Mouse (Mus musculus): ENCODE measurements around the gene Mipol1.
A peak's percentile ranks its signal among the peaks of the same experiment; 100 is the strongest.

The Mipol1 gene

GRCm38 (mm10) chr12:57243671-57244495 lies 13.7 kb downstream of the Mipol1 start:
- peak in 1 of 2 experiments; percentile 2 for DNase-seq (ENCODE audit: low spot score in 2 of 2)

- no peak for DNase-seq (ENCODE audit: low spot score in 2 of 2)
These were observed 28.3 kb downstream of the Mipol1 start for GRCm38 (mm10) chr12:57258572-57258971.

- no peak for DNase-seq (ENCODE audit: low spot score in 2 of 2)
These were observed 45.2 kb downstream of the Mipol1 start for GRCm38 (mm10) chr12:57275456-57275855.

DNA sequence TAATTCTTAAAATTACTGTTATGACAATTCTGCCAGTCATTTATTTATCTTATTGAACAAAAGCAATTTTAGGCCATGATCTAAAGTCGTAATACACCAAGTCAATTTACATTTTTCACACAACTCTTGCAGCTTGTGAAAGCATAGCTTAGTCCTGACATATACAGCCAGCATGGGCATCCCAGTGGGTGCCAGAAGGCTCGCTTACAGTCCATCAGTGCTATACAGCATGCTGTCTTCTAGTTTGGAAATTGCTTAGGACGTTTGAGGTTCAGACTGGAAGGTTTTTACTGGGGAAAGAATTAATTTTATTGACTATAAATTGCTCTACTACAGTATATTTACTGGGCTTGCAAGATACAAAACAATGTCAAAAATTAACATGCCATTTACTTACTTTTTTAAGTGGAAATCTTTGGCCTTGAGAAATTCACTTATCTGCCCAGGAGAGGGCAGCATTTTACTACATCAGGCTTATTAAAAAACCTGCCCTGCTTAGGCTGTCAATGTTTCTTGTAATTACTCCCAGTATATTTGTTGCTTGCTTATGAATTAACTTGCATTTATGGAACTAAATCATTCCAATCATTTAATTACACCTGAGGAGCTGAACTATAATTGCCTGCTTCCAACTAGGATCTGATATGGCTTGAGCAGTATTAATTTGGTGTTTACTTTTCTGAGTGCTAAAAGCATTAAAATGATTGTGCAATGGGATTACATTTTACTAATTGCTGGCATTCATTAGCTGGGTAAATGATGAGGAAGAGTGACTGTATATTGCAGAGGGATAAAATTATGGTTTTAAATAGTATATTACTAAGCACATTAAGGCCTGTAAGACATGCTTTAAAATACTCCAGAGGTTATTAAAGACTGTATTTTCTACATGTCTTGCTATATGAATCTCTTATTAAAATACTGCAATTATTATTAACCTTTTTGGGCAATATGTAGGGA lies 51.2 kb downstream of the Mipol1 start:
- DNase-seq (ENCODE audit: low spot score in 2 of 2) = no peak

DNA sequence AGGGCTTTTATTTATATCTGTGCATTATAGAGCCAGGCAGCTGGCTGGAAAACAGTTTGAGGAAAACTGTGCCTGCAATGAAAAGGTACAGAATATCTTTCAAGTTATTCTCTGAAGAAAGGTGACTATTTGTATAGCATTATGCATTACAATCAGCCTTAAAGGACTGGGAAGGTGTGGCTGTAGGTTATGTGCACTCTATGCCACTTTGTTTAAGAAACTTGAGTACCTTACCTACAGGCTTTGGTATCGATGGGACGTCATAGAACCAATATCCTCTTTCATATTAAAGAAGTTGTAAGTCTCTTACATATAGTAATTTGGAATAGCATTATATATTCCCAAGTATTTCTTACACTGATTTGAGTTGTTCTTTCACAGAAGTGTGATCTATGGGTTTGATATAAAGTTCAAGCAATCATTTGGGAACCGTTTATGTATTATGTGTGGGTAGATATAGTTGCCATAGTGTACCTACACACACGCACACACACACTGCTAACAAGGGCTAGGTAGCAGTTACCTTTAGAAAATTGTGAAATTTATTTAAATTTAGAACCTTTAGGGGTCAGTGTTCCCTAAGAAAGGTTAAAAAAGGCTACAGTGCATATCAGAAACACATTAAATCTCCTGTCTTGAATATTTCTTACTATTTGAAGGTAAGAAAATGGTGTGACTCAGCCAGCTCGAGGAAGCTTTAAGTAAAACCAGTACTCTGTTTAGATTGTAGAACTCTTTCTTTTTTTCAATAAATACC lies 55.3 kb downstream of the Mipol1 start:
- DNase-seq (ENCODE audit: low spot score in 2 of 2) = no peak

GRCm38 (mm10) chr12:57307337-57307736 lies 77.1 kb downstream of the Mipol1 start:
- no peak for DNase-seq (ENCODE audit: low spot score in 2 of 2)

DNA sequence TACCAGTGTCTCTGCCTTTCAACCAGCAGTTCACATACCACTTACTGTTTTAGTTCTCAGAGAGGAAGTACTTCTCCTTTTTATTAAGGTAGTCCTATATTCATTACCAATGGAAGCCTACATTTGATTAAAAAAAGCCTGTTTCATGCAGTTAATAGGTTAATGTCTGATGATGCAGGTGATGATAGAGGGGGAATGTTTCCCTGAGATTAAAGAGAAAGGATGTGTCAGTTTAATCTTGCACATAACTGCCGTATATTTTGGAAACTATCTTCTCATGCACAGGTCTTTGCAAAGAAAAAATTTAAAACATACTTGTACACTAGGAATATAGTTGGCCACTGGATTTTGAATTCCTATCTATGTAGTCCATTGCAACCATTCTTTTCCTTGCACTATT lies 77.5 kb downstream of the Mipol1 start:
- DNase-seq (ENCODE audit: low spot score in 2 of 2) = no peak

- no peak for DNase-seq (ENCODE audit: low spot score in 2 of 2)
These were observed 108.8 kb downstream of the Mipol1 start for GRCm38 (mm10) chr12:57339053-57339452.

GRCm38 (mm10) chr12:57340111-57340510 lies 109.9 kb downstream of the Mipol1 start:
- DNase-seq (ENCODE audit: low spot score in 2 of 2) = no peak

- no peak for DNase-seq (ENCODE audit: low spot score in 2 of 2)
These were observed 132.5 kb downstream of the Mipol1 start for GRCm38 (mm10) chr12:57362732-57363131.

DNA sequence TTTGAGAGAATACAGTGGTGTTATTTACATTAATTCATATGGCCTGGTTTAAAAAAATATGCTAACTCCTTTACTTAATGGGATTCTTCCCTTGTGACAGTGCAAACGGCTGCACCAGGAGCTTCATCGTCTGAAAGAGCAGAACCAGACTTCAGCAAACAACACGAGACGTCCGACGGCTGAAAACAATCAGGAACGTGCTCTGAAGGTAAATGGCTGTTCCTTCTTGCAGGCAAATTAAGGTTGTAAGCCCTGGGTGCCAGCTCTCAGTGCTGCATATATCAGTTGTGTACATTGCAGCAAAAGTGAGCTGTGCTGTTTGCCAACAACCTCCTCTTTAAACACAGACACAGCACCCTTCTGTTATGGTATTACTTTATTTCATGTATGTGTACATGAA lies 133.8 kb downstream of the Mipol1 start:
- no peak for DNase-seq (ENCODE audit: low spot score in 2 of 2)

DNA sequence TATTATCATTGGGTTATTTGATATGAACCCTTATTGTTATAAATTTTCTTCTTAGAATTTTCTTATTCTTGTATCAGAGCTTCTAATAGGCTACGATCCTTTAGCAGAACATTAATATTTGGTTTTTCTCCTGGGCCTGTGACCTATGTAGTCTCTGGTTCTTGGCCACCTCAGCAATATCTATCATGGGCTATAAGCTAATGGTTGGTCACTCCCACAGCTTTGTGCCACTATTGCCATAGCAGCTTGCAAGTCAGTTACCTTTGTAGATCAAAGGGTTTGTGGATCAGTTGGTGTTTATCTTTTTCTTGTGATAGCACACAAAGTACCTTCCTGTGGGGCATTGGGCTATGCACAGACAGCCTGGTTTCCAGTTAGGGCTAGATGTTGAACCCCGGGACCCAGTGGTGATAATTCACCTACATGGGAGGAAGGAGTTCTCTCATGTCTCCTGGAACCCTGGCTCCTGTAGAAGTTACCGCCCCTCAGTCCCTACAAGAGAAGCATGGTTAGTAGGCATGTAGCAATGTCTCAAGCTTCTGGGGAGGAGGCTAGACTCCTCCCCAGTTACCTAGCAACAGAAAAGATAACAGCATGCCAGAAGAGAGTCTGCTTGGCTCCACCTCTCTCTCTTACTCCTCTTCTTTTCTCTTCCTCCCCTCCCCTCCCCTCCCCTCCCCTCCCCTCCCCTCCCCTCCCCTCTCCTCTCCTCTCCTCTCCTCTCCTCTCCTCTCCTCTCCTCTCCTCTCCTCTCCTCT lies 141.7 kb downstream of the Mipol1 start:
- no peak for DNase-seq (ENCODE audit: low spot score in 2 of 2)

- no peak for DNase-seq (ENCODE audit: low spot score in 2 of 2)
These were observed 152.6 kb downstream of the Mipol1 start for GRCm38 (mm10) chr12:57382797-57383196.

DNA sequence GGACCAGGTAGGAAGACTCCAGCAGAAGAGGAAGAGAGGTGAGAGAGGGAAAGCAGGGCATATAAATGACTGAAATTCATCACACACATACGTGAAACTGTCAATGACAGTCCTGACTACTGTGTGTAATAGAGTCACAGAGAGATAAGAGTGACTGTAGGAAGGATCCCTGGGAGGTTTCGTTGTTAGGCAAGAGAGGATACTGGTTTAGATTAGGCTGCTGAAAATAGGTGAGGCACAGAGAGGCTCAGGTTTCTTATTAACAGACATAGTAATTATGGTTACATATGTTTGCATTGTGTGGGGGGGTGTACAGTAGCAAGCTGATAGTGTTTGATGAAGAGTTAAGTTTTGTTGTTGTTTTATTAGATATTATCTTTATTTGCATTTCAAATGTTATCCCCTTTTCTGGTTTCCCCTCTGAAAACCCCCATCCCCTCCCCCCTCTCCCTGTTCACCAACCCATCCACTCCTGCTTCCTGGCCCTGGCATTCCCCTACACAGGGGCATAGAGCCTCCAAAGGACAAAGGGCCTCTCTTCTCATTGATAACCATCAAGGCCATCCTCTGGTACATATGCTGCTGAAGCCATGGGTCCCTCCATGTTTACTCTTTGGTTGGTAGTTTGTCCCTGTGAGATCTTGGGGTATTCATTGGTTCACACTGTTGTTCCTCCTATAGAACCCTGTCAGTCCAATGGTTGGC lies 157.5 kb downstream of the Mipol1 start:
- no peak for DNase-seq (ENCODE audit: low spot score in 2 of 2)

GRCm38 (mm10) chr12:57399547-57399946 lies 169.3 kb downstream of the Mipol1 start:
- no peak for DNase-seq (ENCODE audit: low spot score in 2 of 2)

DNA sequence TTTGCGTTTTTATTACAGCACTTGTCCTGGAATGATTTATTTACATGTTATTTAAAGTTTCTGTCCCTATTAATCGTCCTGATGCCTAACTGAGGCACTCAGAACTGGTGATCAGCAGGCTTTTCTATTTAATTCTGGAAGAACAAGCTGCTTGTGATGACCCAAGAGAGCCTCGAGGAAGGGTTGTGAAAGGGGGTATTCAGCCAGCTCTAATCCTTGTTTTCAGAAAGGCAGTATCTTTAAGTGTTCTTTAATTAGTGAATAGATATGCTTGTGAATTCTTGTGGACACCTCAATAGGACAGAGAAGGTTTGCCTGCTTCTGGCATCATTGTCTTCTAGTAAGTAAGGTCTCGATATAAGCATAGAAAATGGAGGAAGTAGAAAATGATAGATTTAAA lies 170.0 kb downstream of the Mipol1 start:
- no peak for DNase-seq (ENCODE audit: low spot score in 2 of 2)

GRCm38 (mm10) chr12:57401126-57401525 lies 170.9 kb downstream of the Mipol1 start:
- no peak for DNase-seq (ENCODE audit: low spot score in 2 of 2)

- no peak for DNase-seq (ENCODE audit: low spot score in 2 of 2)
These were observed 172.1 kb downstream of the Mipol1 start for GRCm38 (mm10) chr12:57402360-57402759.

DNA sequence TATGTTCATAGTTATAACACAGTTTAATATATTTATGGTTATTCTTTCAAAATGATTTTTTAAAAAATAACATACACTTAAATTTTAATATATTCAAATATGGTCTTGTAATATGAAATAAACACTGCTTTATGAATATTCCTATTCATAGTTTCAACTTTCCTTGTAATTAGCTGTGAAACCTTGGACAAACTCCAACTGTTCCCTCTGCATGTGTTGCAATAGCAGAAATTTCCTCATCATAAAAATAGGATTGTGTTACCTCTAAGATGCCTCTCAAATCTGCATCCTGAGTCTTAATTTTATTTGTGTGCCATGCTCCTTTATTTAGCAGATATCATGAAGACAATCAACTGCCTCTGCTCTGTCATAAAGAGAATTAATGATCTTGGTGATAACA lies 179.7 kb downstream of the Mipol1 start:
- DNase-seq (ENCODE audit: low spot score in 2 of 2) = no peak

GRCm38 (mm10) chr12:57413833-57414232 lies 183.6 kb downstream of the Mipol1 start:
- no peak for DNase-seq (ENCODE audit: low spot score in 2 of 2)

DNA sequence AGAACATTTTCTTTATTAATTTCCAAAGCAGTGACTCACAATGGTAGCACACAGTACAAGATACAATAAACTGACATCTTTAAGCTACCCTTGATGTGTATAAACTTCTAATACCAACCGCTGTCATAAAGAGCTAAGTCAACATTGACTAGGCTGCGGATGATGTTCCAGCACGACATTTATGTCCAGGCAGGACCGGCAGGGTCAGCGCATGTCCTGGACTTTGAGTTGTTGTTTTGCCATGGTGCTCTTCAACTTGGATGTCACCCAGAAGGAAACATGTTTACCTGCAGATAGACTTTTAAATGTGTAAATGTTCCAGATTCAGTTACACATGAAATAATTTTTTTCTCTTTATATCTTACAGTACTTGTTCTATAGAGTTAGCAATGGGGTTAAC lies 194.7 kb downstream of the Mipol1 start:
- no peak for DNase-seq (ENCODE audit: low spot score in 2 of 2)
